Mouse (Mus musculus) lung, postnatal 0 days (tissue): Measurements from ENCODE around the gene Gpank1. TPM values are rescaled to one million over a fixed set of nuclear protein-coding genes. Genes with fewer than 3 reads are reported as not detected.

ENCODE experiments used
- ATAC-seq: fragments of 200-750 bp; cut with Nextera tagmentation; 2 replicates; pipeline ENCODE4 v1.8.0; 2017; ENCODE audit warnings: moderate library complexity
- DNase-seq: peaks from one replicate; pipeline ENCODE4 v3.0.0-alpha.2; 2016; ENCODE audit warnings: low spot score
- H3K27ac ChIP-seq: fragments of 300-500 bp; sonication (generic); 2 replicates; pipeline ENCODE4 v1.5.1; 2014; ENCODE audit warnings: antibody characterized with exemption, mild to moderate bottlenecking, low read length, mixed read lengths
- H3K27me3 ChIP-seq: fragments of 300-500 bp; sonication (generic); replicated peaks from 2 replicates; pipeline ENCODE4 v1.6.1; 2014; ENCODE audit warnings: low read length, mixed read lengths; ENCODE audit not compliant: insufficient read depth
- H3K36me3 ChIP-seq: fragments of 300-500 bp; sonication (generic); 2 replicates; pipeline ENCODE4 v1.6.1; 2014; ENCODE audit warnings: low read length, mixed read lengths; ENCODE audit not compliant: insufficient read depth
- H3K4me1 ChIP-seq: fragments of 300-500 bp; sonication (generic); 2 replicates; pipeline ENCODE4 v1.6.1; 2014; ENCODE audit warnings: antibody characterized with exemption, low read depth, low read length, mixed read lengths; ENCODE audit not compliant: insufficient read depth
- H3K4me2 ChIP-seq: fragments of 300-500 bp; sonication (generic); replicated peaks from 2 replicates; pipeline ENCODE4 v1.6.1; 2014; ENCODE audit warnings: low read depth, mild to moderate bottlenecking, low read length, moderate library complexity, mixed read lengths
- H3K4me3 ChIP-seq: fragments of 300-500 bp; sonication (generic); 2 replicates; pipeline ENCODE4 v1.5.1; 2014; ENCODE audit warnings: low read depth, low read length
- H3K9ac ChIP-seq: fragments of 300-500 bp; sonication (generic); replicated peaks from 2 replicates; pipeline ENCODE4 v1.6.1; 2014; ENCODE audit warnings: low read depth, mild to moderate bottlenecking
- H3K9me3 ChIP-seq: fragments of 300-500 bp; sonication (generic); 2 replicates; pipeline ENCODE4 v1.6.1; 2016; ENCODE audit warnings: low read length, mixed read lengths
- CTCF ChIP-seq: IDR thresholded peaks from 2 replicates; pipeline ENCODE4 v1.5.1; 2016; ENCODE audit warnings: antibody characterized with exemption, mild to moderate bottlenecking
- EP300 ChIP-seq: IDR thresholded peaks from 2 replicates; pipeline ENCODE4 v1.6.1; 2016; ENCODE audit warnings: antibody characterized with exemption, mild to moderate bottlenecking, control low read depth
- WGBS: fragments of 180-500 bp; shearing (Covaris S2); extraction: QIAGEN DNeasy Blood & Tissue Kit; methylation state at CpG from one replicate; pipeline ENCODE4 v1.1.7; 2014; 5-methylcytosine and 5-hydroxymethylcytosine counted together
- polyA plus RNA-seq: library from polyadenylated mRNA; unstranded; fragments of >200 nt; fragmentation: Nextera tagmentation; extraction: Ambion mirVana; gene quantifications from 2 replicates; pipeline ENCODE4 v1.2.1, GENCODE M21; 2015

Gpank1 gene
- polyA plus RNA-seq, 1 experiment from 2014 or later, result 18.5 TPM

DNA sequence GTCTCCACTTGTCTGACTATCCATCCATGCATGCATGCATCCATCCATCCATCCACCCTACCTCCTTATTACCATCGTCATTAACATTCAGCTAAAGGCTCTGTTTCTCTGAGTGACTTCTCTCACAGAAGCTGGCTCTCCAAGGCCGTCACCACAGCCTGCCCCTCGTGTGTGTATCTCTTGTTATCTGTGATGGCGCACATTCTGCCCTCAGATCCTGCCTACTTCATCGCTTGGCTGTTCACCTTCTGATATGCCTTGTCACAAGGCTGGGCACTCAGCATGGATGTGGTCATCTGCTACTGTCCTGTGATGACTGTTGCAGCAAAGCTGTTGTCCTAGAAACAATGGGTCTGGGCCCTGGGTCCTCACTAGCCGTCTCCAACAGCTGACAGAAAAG, 16.5 kb upstream of the Gpank1 start:
- H3K4me2 ChIP-seq, result no peak overlapping the region
- H3K4me1 ChIP-seq, result no peaks in the 10 kb centered on the region
- H3K9me3 ChIP-seq, result no peaks in the 10 kb centered on the region
- no peak overlapping the region for H3K9ac ChIP-seq
- ATAC-seq (no peak), DNase-seq (no peak)
- peaks cover 22% of the 10 kb centered on the region; the same call in 1 of the 2 replicates for H3K36me3 ChIP-seq
- no peak overlapping the region for H3K27ac ChIP-seq
- no peaks in the 10 kb centered on the region for H3K27me3 ChIP-seq
- TF ChIP-seq EP300 (no peak), CTCF (no peak)
- 67% methylated on average over 6 of the region's 6 CpGs for WGBS
- no peak overlapping the region for H3K4me3 ChIP-seq

DNA sequence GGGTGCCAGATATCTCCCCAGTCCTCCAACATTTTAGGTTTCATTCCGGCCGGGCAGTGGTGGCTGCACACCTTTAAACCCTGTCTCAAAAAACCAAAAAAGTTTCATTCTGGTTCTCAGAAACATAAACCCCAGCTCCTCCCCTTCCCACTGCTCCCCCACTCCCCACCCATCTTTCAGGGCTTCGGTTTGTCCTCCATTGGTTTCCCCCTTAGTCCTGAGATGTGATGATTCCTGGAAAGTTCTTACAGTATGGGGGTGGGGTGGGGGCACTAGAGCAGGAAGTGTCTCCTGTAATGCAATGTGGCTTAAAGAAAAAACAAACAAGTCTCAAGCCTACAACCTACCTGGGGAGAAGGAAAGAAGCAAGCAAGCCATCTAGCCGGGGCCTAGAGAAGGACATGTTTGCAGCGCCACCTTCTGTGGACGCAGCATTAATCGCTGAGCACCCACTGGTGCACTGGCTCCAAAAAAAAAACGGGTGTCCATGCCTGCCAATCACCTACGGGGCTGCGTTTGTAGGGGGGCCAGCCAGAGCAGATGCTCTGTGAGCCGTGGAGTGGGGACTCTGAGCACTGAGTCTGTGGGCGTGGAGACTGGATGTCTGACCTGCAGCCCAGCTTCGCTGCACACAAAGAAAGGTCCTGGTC, 15.4 kb upstream of the Gpank1 start:
- Histone ChIP-seq H3K27ac (no peak overlapping the region), H3K27me3 (no peaks in the 10 kb centered on the region), H3K36me3 (peaks cover 22% of the 10 kb centered on the region; the same call in 1 of the 2 replicates), H3K4me2 (no peak overlapping the region), H3K9ac (no peak overlapping the region; the same call in 1 of the 2 replicates), H3K9me3 (no peaks in the 10 kb centered on the region), H3K4me1 (no peaks in the 10 kb centered on the region), H3K4me3 (no peak overlapping the region)
- no peak for ATAC-seq
- TF ChIP-seq CTCF (peak; percentile 73), EP300 (no peak)
- 22% methylated on average over 13 of the region's 13 CpGs for WGBS
- DNase-seq, result peak; percentile 66

DNA sequence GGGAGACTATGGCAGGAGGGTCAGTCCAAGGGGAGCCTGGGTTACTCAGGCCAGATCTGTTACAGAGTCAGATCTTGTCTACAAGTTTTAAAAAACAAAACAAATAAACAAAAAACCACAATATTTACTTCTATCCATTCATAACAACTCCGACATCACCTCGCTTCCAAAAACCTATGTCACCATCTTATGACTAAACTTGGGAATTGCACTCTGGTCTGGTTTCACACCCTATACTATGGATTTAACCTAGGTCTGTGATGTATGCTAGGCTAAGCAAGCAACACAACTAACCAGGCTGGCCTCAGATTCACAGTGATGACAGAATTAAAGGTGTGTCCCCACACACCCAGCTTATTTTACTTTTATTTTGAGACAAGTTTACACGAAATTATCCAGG, 14.7 kb upstream of the Gpank1 start:
- Histone ChIP-seq H3K4me3 (no peak overlapping the region), H3K9ac (no peak overlapping the region)
- no peak for DNase-seq

DNA sequence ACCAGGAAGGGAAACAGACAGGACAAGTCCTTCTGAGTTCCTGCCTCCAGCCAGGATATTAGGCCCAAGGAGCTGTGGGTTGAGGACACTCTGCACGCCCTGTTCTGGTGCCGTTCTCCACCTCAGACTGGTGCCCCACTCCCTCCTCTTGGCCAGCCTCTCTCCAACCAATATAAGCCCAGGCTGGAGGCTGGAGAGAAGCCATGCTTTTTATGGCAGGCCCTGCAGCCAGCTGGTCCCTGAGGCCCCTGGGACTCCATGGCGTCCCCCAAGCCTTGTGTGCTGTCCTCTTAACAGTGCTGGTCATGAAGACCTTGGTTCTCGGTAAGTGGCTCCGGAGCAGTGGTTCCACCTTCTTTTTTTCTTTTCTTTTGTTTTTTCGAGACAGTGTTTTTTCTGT, 13.2 kb upstream of the Gpank1 start, which contains the start of gene Ly6g5c:
Gene Ly6g5c, plus strand, starts transcription at position 183 of the 400 bp plus-strand sequence.
- Histone ChIP-seq H3K36me3 (0 out of 2 replicates have a peak, but pooled peaks cover 5% of the 10 kb centered on the region), H3K27ac (no peak within 1 kb of the TSS), H3K27me3 (no peaks in the 10 kb centered on the region), H3K9me3 (no peaks in the 10 kb centered on the region), H3K4me1 (no peaks in the 10 kb centered on the region), H3K4me3 (no peak within 1 kb of the TSS), H3K9ac (no peak within 1 kb of the TSS), H3K4me2 (no peak within 1 kb of the TSS)
- TF ChIP-seq CTCF (no peak), EP300 (no peak)
- ATAC-seq, result no peak
- WGBS, result 78% methylated on average over 6 of the region's 6 CpGs
- no peak for DNase-seq

More for the DNA sequence above, 14.7 kb upstream of the Gpank1 start:
- ATAC-seq, result no peak
- 55% methylated on average over 3 of the region's 3 CpGs for WGBS
- Histone ChIP-seq H3K27me3 (no peaks in the 10 kb centered on the region), H3K4me2 (no peak overlapping the region), H3K27ac (no peak overlapping the region), H3K4me1 (no peaks in the 10 kb centered on the region), H3K36me3 (peaks cover 17% of the 10 kb centered on the region; the same call in 1 of the 2 replicates), H3K9me3 (no peaks in the 10 kb centered on the region)
- no peak for TF ChIP-seq EP300
- peak; percentile 26; the same call in 1 of the 2 replicates for TF ChIP-seq CTCF

DNA sequence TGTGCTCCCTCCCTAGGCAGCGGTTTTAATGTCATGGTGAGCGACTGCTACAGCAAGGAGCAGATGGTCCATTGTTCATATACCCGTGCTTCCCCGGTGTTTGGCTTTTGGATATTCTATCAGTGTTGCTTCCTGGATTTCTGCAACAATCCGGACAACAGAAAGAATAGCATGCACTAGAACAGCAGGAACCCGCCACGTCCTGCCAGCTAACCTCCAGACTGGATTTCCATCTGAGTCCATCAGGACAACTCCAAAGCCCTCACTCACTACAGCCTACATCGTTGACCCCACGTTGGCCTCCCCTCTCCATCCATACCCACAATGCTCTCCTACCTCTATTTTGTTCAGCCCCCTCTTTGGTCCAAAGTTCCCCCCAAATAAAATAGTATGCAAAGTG, 9.5 kb upstream of the Gpank1 start:
- WGBS, result 61% methylated on average over 9 of the region's 9 CpGs
- Histone ChIP-seq H3K36me3 (peaks cover 4% of the 10 kb centered on the region; the same call in 1 of the 2 replicates), H3K27ac (peak overlapping the region; percentile 15; the same call in 1 of the 2 replicates), H3K4me3 (no peak overlapping the region), H3K4me2 (no peak overlapping the region), H3K9ac (no peak overlapping the region), H3K4me1 (no peaks in the 10 kb centered on the region), H3K27me3 (no peaks in the 10 kb centered on the region), H3K9me3 (no peaks in the 10 kb centered on the region)
- DNase-seq, result peak; percentile 25
- TF ChIP-seq EP300, result no peak
- no peak for TF ChIP-seq CTCF
- ATAC-seq, result 0 out of 2 replicates have a peak, but pooled peaks have one; percentile 12

DNA sequence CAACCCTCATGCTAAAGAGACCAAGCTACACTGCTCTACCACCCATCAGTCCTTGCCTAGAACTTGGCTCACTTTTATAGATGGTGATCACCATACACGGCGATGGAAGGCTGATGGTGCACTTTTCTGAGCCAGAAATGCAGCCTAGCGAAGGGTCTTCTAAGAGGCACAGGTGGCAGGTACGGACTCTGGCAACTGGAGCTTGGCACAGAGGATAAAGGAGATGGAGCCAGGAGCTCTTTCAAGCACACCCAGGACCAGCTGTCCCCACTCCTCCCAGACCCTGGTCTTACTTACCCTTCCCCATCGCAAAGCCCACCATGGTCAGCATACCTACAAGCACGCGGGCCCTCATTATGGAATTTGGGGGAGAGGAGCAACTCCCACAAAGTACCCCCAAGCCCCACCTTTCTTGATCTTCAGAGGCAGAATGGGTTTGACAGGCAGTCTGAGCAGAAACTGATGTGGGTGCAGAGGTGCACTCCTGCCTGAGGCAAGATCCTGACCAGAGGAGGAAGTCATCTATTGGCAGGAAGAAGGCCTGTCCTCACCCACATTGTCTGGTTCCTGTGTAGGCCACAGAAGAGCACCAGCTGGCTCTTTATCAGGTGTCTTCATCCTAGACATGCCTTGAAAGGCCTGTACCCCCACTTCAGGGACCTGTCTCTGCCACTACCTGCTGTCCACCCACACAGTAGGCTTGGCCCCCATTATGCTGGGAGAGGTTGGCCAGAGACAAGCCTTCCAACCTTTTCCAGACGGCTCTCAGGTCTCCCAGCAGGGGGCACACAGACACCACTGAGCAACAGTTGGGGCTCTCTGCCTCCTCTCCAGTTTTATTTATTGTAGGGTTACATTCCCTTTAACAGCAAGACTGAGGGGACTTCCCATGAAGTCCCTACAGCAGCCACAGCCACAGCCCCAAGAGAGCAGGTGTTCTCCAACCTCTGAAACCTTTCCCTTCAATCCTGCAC, 5.9 kb upstream of the Gpank1 start, which contains the start of gene Ly6g5b:
Gene Ly6g5b, minus strand, starts transcription at position 383 of the 974 bp plus-strand sequence.
- TF ChIP-seq CTCF, result peak; percentile 65
- TF ChIP-seq EP300, result no peak
- DNase-seq (peak; percentile 56), ATAC-seq (no peak)
- Histone ChIP-seq H3K36me3 (peaks cover 8% of the 10 kb centered on the region; the same call in 1 of the 2 replicates), H3K9ac (no peak within 1 kb of the TSS), H3K4me1 (peaks cover 3% of the 10 kb centered on the region; the same call in 1 of the 2 replicates), H3K27me3 (no peaks in the 10 kb centered on the region), H3K4me2 (no peak within 1 kb of the TSS), H3K27ac (no peak within 1 kb of the TSS), H3K4me3 (no peak within 1 kb of the TSS), H3K9me3 (no peaks in the 10 kb centered on the region)
- WGBS, result 83% methylated on average over 8 of the region's 8 CpGs
